Mouse (Mus musculus): ENCODE results near the gene Mvb12b.

- TF ChIP-seq CTCF (IDR thresholded peaks at IDR 0.05; ENCODE audit: borderline replicate concordance, control insufficient read depth, extremely low read depth, insufficient read depth, low read length, poor library complexity) = no peak
- no peak for TF ChIP-seq POLR2A (IDR thresholded peaks at IDR 0.05; ENCODE audit: control insufficient read depth, extremely low read depth, insufficient read depth, low read length, poor library complexity)
Observed at GRCm38 (mm10) chr2:33764476-33764875, 123.3 kb downstream of the Mvb12b start.
